Mouse (Mus musculus) testis, adult 2 months (tissue): Measurements from ENCODE around the gene Vash2.

Source experiments
- CTCF ChIP-seq: fragments of 200-500 bp; IDR thresholded peaks from 2 replicates; pipeline ENCODE4 v1.5.1; 2012; ENCODE audit warnings: low read depth, mild to moderate bottlenecking, inconsistent platforms, low read length, moderate library complexity; ENCODE audit not compliant: control insufficient read depth, insufficient read depth, insufficient replicate concordance
- POLR2A ChIP-seq: fragments of 200-500 bp; IDR thresholded peaks from 2 replicates; pipeline ENCODE4 v1.6.1; 2012; ENCODE audit warnings: low read depth, mild to moderate bottlenecking, inconsistent platforms, low read length, moderate library complexity; ENCODE audit not compliant: control insufficient read depth

DNA sequence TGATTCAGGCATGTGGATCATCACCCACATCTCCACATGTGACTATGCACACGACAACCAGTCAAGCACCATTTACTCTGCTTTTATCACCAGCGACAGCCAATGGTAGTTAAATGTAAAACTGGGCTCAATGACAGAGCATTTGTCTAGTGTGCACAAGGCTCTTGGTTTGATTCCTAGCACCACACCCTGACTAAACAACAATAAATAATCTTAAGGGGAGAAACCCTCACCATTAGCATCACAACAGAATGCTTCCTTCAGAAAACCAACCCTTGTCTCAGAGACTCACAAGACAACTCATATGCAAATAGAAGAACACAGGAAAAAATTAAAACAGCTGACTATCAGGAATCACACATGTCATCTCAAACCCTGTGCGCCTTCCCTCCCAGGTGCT is 35.2 kb upstream of the Vash2 start:
- TF ChIP-seq CTCF (no peak), POLR2A (no peak)
